Mouse (Mus musculus): ENCODE measurements at regions not wholly inside any gene's neighbourhood (a gene's known extent, or its start where the extent isn't known, plus 50 kb on each side); places are given as distances from the start of the nearest gene placed in this dataset.

DNA sequence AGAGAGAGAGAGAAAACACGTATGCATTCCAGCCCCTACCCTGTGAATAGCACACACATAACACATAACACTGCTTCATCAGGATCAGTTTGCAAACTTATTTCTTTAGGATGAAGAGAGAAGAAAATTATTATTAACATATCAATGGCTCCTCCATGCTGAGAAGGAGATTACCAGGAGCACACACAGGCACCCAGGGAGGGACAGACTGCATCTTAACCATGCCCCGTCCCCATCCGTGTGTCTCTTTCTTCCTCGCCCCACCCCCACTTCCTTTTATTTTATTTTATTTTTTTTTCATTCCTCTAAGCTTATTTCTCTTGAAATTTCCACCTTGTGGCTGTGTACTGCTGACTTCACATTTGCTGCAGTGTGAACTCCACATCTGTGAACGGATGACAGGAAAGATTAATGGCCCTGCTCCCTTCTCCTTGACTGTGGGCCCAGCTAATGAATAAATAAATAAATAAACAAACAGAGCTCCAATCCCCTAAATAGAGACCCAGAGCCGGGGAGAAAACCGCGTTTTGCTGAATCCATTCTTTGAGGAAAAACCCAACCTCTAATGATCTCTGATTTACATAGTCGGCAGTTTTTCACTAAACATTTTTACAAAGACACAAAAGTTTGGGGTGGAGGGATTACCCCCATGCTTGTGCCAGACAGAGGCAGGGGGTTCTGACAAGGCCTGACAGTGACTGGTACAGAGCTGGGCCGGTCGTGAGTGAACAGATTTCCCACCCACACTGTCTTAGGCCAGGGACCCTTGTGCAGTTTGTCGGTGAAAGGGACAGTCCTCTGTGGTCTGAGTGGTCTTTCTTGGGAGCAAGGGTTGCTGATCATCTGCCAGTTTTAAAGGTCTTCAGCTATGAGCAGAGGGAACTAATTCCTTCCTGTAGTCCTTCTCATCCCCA is 127.0 kb downstream of the Dhx35 start:
- Histone ChIP-seq H3K4me3 (ENCODE audit: low read depth, low read length) (no peak overlapping the region), H3K4me1 (ENCODE audit: insufficient read depth, low read depth, low read length) (no peaks in the 10 kb centered on the region), H3K9me3 (replicated peaks) (peaks cover 22% of the 10 kb centered on the region), H3K27me3 (ENCODE audit: insufficient read depth, low read length) (no peaks in the 10 kb centered on the region), H3K36me3 (replicated peaks) (no peaks in the 10 kb centered on the region)
- TF ChIP-seq GATA2 (IDR thresholded peaks at IDR 0.05; ENCODE audit: borderline replicate concordance, low read depth, low read length) (no peak), TAL1 (conservative IDR thresholded peaks at IDR 0.05; ENCODE audit: low read depth, low read length) (no peak), GATA1 (IDR thresholded peaks at IDR 0.05; ENCODE audit: borderline replicate concordance, low read length) (no peak), POLR2AphosphoS5 (IDR thresholded peaks at IDR 0.05; ENCODE audit: insufficient replicate concordance, low read depth, low read length) (no peak), CTCF (IDR thresholded peaks at IDR 0.05; ENCODE audit: low read depth, low read length) (no peak)
- no peak for ATAC-seq (ENCODE audit: extremely low read depth, insufficient number of reproducible peaks, low FRiP score, poor library complexity, severe bottlenecking)
- DNase-seq (ENCODE audit: low spot score): no peak

DNA sequence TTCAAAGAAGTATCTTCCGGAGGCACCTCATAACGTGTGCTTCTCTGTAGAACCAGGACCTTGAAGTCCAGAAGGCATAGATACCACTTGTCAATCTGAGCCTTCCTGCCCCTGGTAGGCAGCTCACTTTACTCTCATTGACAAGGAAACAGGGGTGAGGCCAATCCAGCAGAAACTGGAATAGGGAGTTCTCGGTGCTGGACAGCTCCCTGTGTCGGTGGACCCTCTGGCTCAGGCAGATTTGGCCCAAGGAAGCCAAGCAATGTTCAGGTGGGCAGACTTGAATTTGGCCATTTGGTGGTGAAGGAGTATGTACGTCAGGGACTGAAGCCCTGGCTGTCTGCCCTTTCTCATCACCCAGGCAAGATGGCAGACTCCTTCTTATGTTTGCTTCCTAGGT is 128.2 kb downstream of the Dhx35 start:
- Histone ChIP-seq H3K4me3 (ENCODE audit: low read depth, low read length) (no peak overlapping the region), H3K4me1 (ENCODE audit: insufficient read depth, low read depth, low read length) (no peaks in the 10 kb centered on the region), H3K27me3 (ENCODE audit: insufficient read depth, low read length) (no peaks in the 10 kb centered on the region), H3K9me3 (replicated peaks) (peaks cover 27% of the 10 kb centered on the region), H3K36me3 (replicated peaks) (no peaks in the 10 kb centered on the region)
- TF ChIP-seq GATA2 (IDR thresholded peaks at IDR 0.05; ENCODE audit: borderline replicate concordance, low read depth, low read length): no peak
- no peak for TF ChIP-seq CTCF (IDR thresholded peaks at IDR 0.05; ENCODE audit: low read depth, low read length)
- TF ChIP-seq POLR2AphosphoS5 (IDR thresholded peaks at IDR 0.05; ENCODE audit: insufficient replicate concordance, low read depth, low read length): no peak
- TF ChIP-seq GATA1 (IDR thresholded peaks at IDR 0.05; ENCODE audit: borderline replicate concordance, low read length): no peak
- no peak for TF ChIP-seq TAL1 (conservative IDR thresholded peaks at IDR 0.05; ENCODE audit: low read depth, low read length)
- no peak for DNase-seq (ENCODE audit: low spot score)
- no peak for ATAC-seq (ENCODE audit: extremely low read depth, insufficient number of reproducible peaks, low FRiP score, poor library complexity, severe bottlenecking)

GRCm38 (mm10) chr2:158929507-158929906 is 134.9 kb downstream of the Dhx35 start:
- Histone ChIP-seq H3K27me3 (ENCODE audit: insufficient read depth, low read length) (no peaks in the 10 kb centered on the region), H3K36me3 (replicated peaks) (no peaks in the 10 kb centered on the region), H3K4me1 (ENCODE audit: insufficient read depth, low read depth, low read length) (no peaks in the 10 kb centered on the region), H3K9me3 (replicated peaks) (peaks cover 48% of the 10 kb centered on the region), H3K4me3 (ENCODE audit: low read depth, low read length) (no peak overlapping the region)
- DNase-seq (ENCODE audit: low spot score) (no peak), ATAC-seq (ENCODE audit: extremely low read depth, insufficient number of reproducible peaks, low FRiP score, poor library complexity, severe bottlenecking) (no peak)
- TF ChIP-seq GATA1 (IDR thresholded peaks at IDR 0.05; ENCODE audit: borderline replicate concordance, low read length) (no peak), GATA2 (IDR thresholded peaks at IDR 0.05; ENCODE audit: borderline replicate concordance, low read depth, low read length) (no peak), TAL1 (conservative IDR thresholded peaks at IDR 0.05; ENCODE audit: low read depth, low read length) (no peak), POLR2AphosphoS5 (IDR thresholded peaks at IDR 0.05; ENCODE audit: insufficient replicate concordance, low read depth, low read length) (no peak), CTCF (IDR thresholded peaks at IDR 0.05; ENCODE audit: low read depth, low read length) (no peak)

DNA sequence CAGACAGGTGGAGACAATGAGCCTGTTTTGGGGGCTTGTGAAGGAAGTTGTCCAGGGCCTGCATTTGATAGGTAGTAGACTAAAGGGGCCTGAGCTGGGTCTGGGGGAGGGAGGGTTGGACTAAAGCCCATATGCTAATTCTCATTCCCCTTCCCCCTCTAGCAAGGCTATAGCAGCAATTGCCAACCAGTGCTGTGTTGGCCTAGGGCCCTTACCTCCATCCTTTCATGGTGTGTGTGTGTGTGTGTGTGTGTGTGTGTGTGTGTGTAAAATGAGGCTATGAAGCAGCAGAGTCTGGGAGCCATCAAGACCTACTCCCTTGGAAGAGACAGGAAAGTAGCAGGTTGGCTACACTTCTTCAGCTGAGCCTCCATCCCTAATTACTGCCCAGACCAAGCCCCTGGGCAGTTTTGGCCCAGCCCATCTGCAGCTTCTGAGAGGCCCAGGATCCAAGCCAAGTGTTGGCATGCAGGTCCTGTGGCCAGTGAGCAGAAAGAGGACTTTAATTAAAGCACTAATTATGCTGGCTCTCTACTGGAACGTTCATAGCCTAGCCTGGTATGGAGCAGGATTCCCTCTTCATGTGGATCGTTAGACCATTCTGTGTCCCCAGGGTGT is 143.4 kb downstream of the Dhx35 start:
- no peak for ATAC-seq (ENCODE audit: extremely low read depth, insufficient number of reproducible peaks, low FRiP score, poor library complexity, severe bottlenecking)
- TF ChIP-seq GATA1 (IDR thresholded peaks at IDR 0.05; ENCODE audit: borderline replicate concordance, low read length): no peak
- no peak for TF ChIP-seq CTCF (IDR thresholded peaks at IDR 0.05; ENCODE audit: low read depth, low read length)
- no peak for TF ChIP-seq POLR2AphosphoS5 (IDR thresholded peaks at IDR 0.05; ENCODE audit: insufficient replicate concordance, low read depth, low read length)
- no peak for TF ChIP-seq TAL1 (conservative IDR thresholded peaks at IDR 0.05; ENCODE audit: low read depth, low read length)
- TF ChIP-seq GATA2 (IDR thresholded peaks at IDR 0.05; ENCODE audit: borderline replicate concordance, low read depth, low read length): no peak
- H3K27me3 ChIP-seq (ENCODE audit: insufficient read depth, low read length): no peaks in the 10 kb centered on the region
- no peak for DNase-seq (ENCODE audit: low spot score)
- peaks cover 52% of the 10 kb centered on the region for H3K9me3 ChIP-seq (replicated peaks)
- no peak overlapping the region for H3K4me3 ChIP-seq (ENCODE audit: low read depth, low read length)
- H3K36me3 ChIP-seq (replicated peaks): no peaks in the 10 kb centered on the region
- no peaks in the 10 kb centered on the region for H3K4me1 ChIP-seq (ENCODE audit: insufficient read depth, low read depth, low read length)

DNA sequence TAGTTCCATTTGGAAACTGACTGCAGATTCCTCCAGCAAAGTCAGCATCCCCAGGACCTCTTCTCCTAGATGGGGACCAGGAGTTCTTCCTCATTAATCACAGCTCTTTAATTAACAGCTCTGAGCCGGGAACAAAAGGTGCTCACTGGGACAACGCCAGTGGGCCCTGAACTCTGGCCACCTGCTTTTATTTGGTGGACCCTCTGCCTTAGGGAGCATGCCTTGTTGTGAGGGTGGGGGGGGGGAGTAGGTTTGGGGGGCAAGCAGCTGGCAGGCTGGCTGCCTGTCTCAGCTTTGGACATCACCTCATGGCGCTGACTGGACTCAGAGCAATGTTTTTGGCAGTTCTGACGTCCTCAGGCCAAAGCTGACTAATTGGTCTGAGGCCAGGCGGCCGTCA is 154.8 kb downstream of the Dhx35 start:
- H3K4me1 ChIP-seq (ENCODE audit: insufficient read depth, low read depth, low read length): no peaks in the 10 kb centered on the region
- no peaks in the 10 kb centered on the region for H3K27me3 ChIP-seq (ENCODE audit: insufficient read depth, low read length)
- ATAC-seq (ENCODE audit: extremely low read depth, insufficient number of reproducible peaks, low FRiP score, poor library complexity, severe bottlenecking) (no peak), DNase-seq (ENCODE audit: low spot score) (no peak)
- H3K36me3 ChIP-seq (replicated peaks): no peaks in the 10 kb centered on the region
- no peak overlapping the region for H3K4me3 ChIP-seq (ENCODE audit: low read depth, low read length)
- H3K9me3 ChIP-seq (replicated peaks): peaks cover 57% of the 10 kb centered on the region
- TF ChIP-seq TAL1 (conservative IDR thresholded peaks at IDR 0.05; ENCODE audit: low read depth, low read length) (no peak), GATA1 (IDR thresholded peaks at IDR 0.05; ENCODE audit: borderline replicate concordance, low read length) (no peak), CTCF (IDR thresholded peaks at IDR 0.05; ENCODE audit: low read depth, low read length) (no peak), GATA2 (IDR thresholded peaks at IDR 0.05; ENCODE audit: borderline replicate concordance, low read depth, low read length) (no peak), POLR2AphosphoS5 (IDR thresholded peaks at IDR 0.05; ENCODE audit: insufficient replicate concordance, low read depth, low read length) (no peak)

DNA sequence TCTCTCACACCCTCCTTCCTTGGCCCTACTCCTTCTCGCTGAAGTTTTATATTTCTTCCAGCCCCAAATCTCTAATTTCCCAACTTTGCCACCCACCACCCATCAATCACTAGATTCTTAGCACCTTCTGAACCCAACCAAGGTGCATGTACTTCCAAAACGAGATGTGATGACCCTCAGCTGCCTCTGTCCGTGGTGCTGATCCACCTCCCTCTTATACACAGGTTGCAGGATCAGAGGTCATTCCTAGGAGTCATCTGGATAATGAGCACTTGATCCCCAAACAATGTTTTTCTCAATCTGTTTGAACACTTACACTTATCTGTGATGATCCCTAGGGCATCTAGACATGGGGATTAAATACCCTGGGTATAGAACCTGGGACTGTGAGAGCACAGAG is 156.5 kb downstream of the Dhx35 start:
- H3K4me3 ChIP-seq (ENCODE audit: low read depth, low read length): no peak overlapping the region
- H3K9me3 ChIP-seq (replicated peaks): peaks cover 59% of the 10 kb centered on the region
- H3K27me3 ChIP-seq (ENCODE audit: insufficient read depth, low read length): no peaks in the 10 kb centered on the region
- ATAC-seq (ENCODE audit: extremely low read depth, insufficient number of reproducible peaks, low FRiP score, poor library complexity, severe bottlenecking) (no peak), DNase-seq (ENCODE audit: low spot score) (no peak)
- TF ChIP-seq GATA2 (IDR thresholded peaks at IDR 0.05; ENCODE audit: borderline replicate concordance, low read depth, low read length) (no peak), CTCF (IDR thresholded peaks at IDR 0.05; ENCODE audit: low read depth, low read length) (no peak), POLR2AphosphoS5 (IDR thresholded peaks at IDR 0.05; ENCODE audit: insufficient replicate concordance, low read depth, low read length) (no peak), TAL1 (conservative IDR thresholded peaks at IDR 0.05; ENCODE audit: low read depth, low read length) (no peak), GATA1 (IDR thresholded peaks at IDR 0.05; ENCODE audit: borderline replicate concordance, low read length) (no peak)
- no peaks in the 10 kb centered on the region for H3K36me3 ChIP-seq (replicated peaks)
- H3K4me1 ChIP-seq (ENCODE audit: insufficient read depth, low read depth, low read length): no peaks in the 10 kb centered on the region

Measured in G1E (cell line).